Mouse (Mus musculus) spleen, adult 2 months (tissue): Measurements from ENCODE around the gene Pigo.
"Not testable (repeated sequence)": the region's sequence is repeated elsewhere in the genome, so short reads cannot be mapped to it uniquely, and the experiment has no call there.

ENCODE experiments used
- CTCF ChIP-seq: fragments of 200-500 bp; IDR thresholded peaks from 2 replicates; pipeline ENCODE4 v1.5.1; 2011; ENCODE audit warnings: mild to moderate bottlenecking, inconsistent platforms; ENCODE audit not compliant: insufficient read depth, insufficient read length, insufficient replicate concordance; ENCODE audit errors: extremely low read depth
- POLR2A ChIP-seq: fragments of 200-500 bp; IDR thresholded peaks from 2 replicates; pipeline ENCODE4 v1.6.1; 2011; ENCODE audit warnings: low read depth, low read length, inconsistent platforms

- not testable (repeated sequence) for TF ChIP-seq POLR2A, CTCF
Measured at GRCm38 (mm10) chr4:43000141-43000986, 25.3 kb downstream of the Pigo start, which contains the start of gene Vcp.
